Mouse (Mus musculus): ENCODE data around the gene Zfp462. TPM values are rescaled to one million over a fixed set of nuclear protein-coding genes. Genes with fewer than 3 reads are reported as not detected.
"Not testable (repeated sequence)": the region's sequence is repeated elsewhere in the genome, so short reads cannot be mapped to it uniquely, and the experiment has no call there.

Zfp462 gene
- total RNA-seq, 2 experiments from 2014 or later: 17.7 to 18.5 TPM

- intact Hi-C loops (cut with DNase I): no loop called here
- DNase-seq: no peak
Measured at GRCm38 (mm10) chr4:54987256-54987655, 42.4 kb downstream of the Zfp462 start.

- intact Hi-C loops (cut with DNase I): no loop called here
- no peak for DNase-seq
Measured at GRCm38 (mm10) chr4:54987926-54988325, 43.1 kb downstream of the Zfp462 start.

- DNase-seq: no peak
- intact Hi-C loops (cut with DNase I): no loop called here
Measured at GRCm38 (mm10) chr4:54991973-54992372, 47.1 kb downstream of the Zfp462 start.

GRCm38 (mm10) chr4:54993001-54993400 lies 48.2 kb downstream of the Zfp462 start:
- intact Hi-C loops (cut with DNase I); DNase-seq: not testable (repeated sequence)

- intact Hi-C loops (cut with DNase I): no loop called here
- no peak for DNase-seq
Measured at GRCm38 (mm10) chr4:54995258-54995657, 50.4 kb downstream of the Zfp462 start.

- no peak for DNase-seq
- intact Hi-C loops (cut with DNase I): no loop called here
Measured at GRCm38 (mm10) chr4:54996064-54996463, 51.2 kb downstream of the Zfp462 start.

GRCm38 (mm10) chr4:54998146-54998841 lies 53.4 kb downstream of the Zfp462 start:
- DNase-seq: no peak
- intact Hi-C loops (cut with DNase I): no loop called here

GRCm38 (mm10) chr4:54999556-54999955 lies 54.7 kb downstream of the Zfp462 start:
- no peak for DNase-seq
- intact Hi-C loops (cut with DNase I): no loop called here

- peak; percentile 55 to 70 for DNase-seq
Measured at GRCm38 (mm10) chr4:55001386-55001785, 56.5 kb downstream of the Zfp462 start.

GRCm38 (mm10) chr4:55003128-55003527 lies 58.3 kb downstream of the Zfp462 start:
- no peak for DNase-seq
- intact Hi-C loops (cut with DNase I): loop anchor here (2.0 kb wide), 1 partner anchor 54 kb away; no protein-coding TSS in a partner anchor

More at GRCm38 (mm10) chr4:55001386-55001785, 56.5 kb downstream of the Zfp462 start:
- intact Hi-C loops (cut with DNase I): no loop called here

GRCm38 (mm10) chr4:55005066-55005465 lies 60.2 kb downstream of the Zfp462 start:
- intact Hi-C loops (cut with DNase I): loop anchor here (5.0 kb wide), 1 partner anchor 37 kb away; no protein-coding TSS in a partner anchor
- peak; percentile 61 to 71 for DNase-seq

- DNase-seq: peak; percentile 58 to 61
- intact Hi-C loops (cut with DNase I): loop anchor here (5.0 kb wide), 1 partner anchor 37 kb away; no protein-coding TSS in a partner anchor
Measured at GRCm38 (mm10) chr4:55005521-55005969, 60.7 kb downstream of the Zfp462 start.

- DNase-seq: no peak
- intact Hi-C loops (cut with DNase I): loop anchor here (5.0 kb wide), 1 partner anchor 36 kb away; no protein-coding TSS in a partner anchor
Measured at GRCm38 (mm10) chr4:55006024-55006423, 61.2 kb downstream of the Zfp462 start.

GRCm38 (mm10) chr4:55008616-55009015 lies 63.8 kb downstream of the Zfp462 start:
- intact Hi-C loops (cut with DNase I): loop anchor here (5.0 kb wide), 1 partner anchor 34 kb away; no protein-coding TSS in a partner anchor
- DNase-seq: no peak

GRCm38 (mm10) chr4:55011391-55011790 lies 66.5 kb downstream of the Zfp462 start:
- no peak for DNase-seq
- intact Hi-C loops (cut with DNase I): no loop called here

GRCm38 (mm10) chr4:55013563-55014248 lies 68.9 kb downstream of the Zfp462 start:
- DNase-seq: peak; percentile 45 to 56
- intact Hi-C loops (cut with DNase I): no loop called here

- no peak for DNase-seq
- intact Hi-C loops (cut with DNase I): no loop called here
Measured at GRCm38 (mm10) chr4:55014731-55015463, 70.0 kb downstream of the Zfp462 start.

- no peak for DNase-seq
- intact Hi-C loops (cut with DNase I): no loop called here
Measured at GRCm38 (mm10) chr4:55015517-55015916, 70.7 kb downstream of the Zfp462 start.

- peak; percentile 71 to 77 for DNase-seq
- intact Hi-C loops (cut with DNase I): no loop called here
Measured at GRCm38 (mm10) chr4:55026109-55026646, 81.3 kb downstream of the Zfp462 start.

GRCm38 (mm10) chr4:55030401-55030800 lies 85.6 kb downstream of the Zfp462 start:
- intact Hi-C loops (cut with DNase I): no loop called here
- peak in 1 of 2 experiments; percentile 18 for DNase-seq

Measured in heart, postnatal 10 days (tissue).